Mouse (Mus musculus): Measurements from ENCODE around the gene Ube2cbp. TPM values are rescaled to one million over a fixed set of nuclear protein-coding genes. Genes with fewer than 3 reads are reported as not detected.

Gene Ube2cbp
- polyA plus RNA-seq, 1 experiment, result 0.64 TPM

- no peaks in the 10 kb centered on the region for H3K9me3 ChIP-seq
- no peaks in the 10 kb centered on the region for H3K27me3 ChIP-seq (replicated peaks)
- H3K4me1 ChIP-seq, result no peaks in the 10 kb centered on the region
- no peak overlapping the region for H3K4me3 ChIP-seq (replicated peaks)
- TF ChIP-seq GATA1 (IDR thresholded peaks at IDR 0.05; ENCODE audit: borderline replicate concordance, low read length) (no peak), FLI1 (IDR thresholded peaks at IDR 0.05; ENCODE audit: low read length) (no peak)
- H3K36me3 ChIP-seq (replicated peaks; ENCODE audit: low read length), result no peaks in the 10 kb centered on the region
Observed at GRCm38 (mm10) chr9:86269541-86269940, 195.2 kb downstream of the Ube2cbp start.

- Histone ChIP-seq H3K9me3 (no peaks in the 10 kb centered on the region), H3K4me1 (no peaks in the 10 kb centered on the region), H3K27me3 (replicated peaks) (no peaks in the 10 kb centered on the region), H3K36me3 (replicated peaks; ENCODE audit: low read length) (no peaks in the 10 kb centered on the region), H3K4me3 (replicated peaks) (no peak overlapping the region)
- TF ChIP-seq GATA1 (IDR thresholded peaks at IDR 0.05; ENCODE audit: borderline replicate concordance, low read length) (no peak), FLI1 (IDR thresholded peaks at IDR 0.05; ENCODE audit: low read length) (no peak)
Observed at GRCm38 (mm10) chr9:86266658-86267057, 198.1 kb downstream of the Ube2cbp start.

Other genes starting within 250 kb of the Ube2cbp start
- gene Dop1a, start 2.2 kb upstream of the Ube2cbp start, polyA plus RNA-seq (2012; ENCODE audit: insufficient read depth, low replicate concordance), result 2.9 and 4.4 TPM in 2 replicates
- 0.86 TPM in 1 of 2 replicates, not detected in the other for gene Pgm3, start 106.9 kb upstream of the Ube2cbp start, polyA plus RNA-seq (2012; ENCODE audit: insufficient read depth, low replicate concordance)
- gene Rwdd2a, start 107.0 kb upstream of the Ube2cbp start, polyA plus RNA-seq (2012; ENCODE audit: insufficient read depth, low replicate concordance), result not detected in 2 replicates
- gene Me1, start 231.0 kb upstream of the Ube2cbp start, polyA plus RNA-seq (2012; ENCODE audit: insufficient read depth, low replicate concordance), result 5.1 and 6.7 TPM in 2 replicates